Mouse (Mus musculus) R1 (cell line): Measurements from ENCODE around the gene Cd4.

Experiments
- DNase-seq: peaks from one replicate; pipeline ENCODE4 v3.0.0-alpha.2; 2018; ENCODE audit warnings: low read depth, low spot score

Gene Cd4

GRCm38 (mm10) chr6:124854647-124855046, 33.4 kb downstream of the Cd4 start:
- no peak for DNase-seq

GRCm38 (mm10) chr6:124850535-124850934, 37.5 kb downstream of the Cd4 start:
- peak; percentile 76 for DNase-seq

DNA sequence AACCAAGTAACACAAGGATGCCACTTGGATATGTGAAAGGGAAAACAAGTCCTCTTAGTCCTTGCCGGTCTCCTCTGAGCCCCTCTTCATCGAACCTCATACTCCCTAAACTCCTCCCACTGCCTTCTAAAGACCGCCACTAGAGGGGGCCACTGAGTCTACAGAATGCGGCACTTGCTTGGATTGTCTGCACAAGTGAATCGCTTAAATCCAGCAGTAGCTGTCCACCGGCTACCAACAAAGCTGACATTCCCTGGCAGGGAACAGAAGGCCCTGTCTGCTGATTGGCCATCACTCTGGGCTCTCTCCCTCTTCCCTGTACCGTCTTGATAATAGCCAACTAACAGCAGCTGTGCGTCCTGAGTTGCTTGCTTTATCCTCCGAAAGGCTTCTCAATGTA, 40.7 kb downstream of the Cd4 start:
- peak; percentile 97 for DNase-seq

- DNase-seq: no peak
Observed at GRCm38 (mm10) chr6:124840241-124841167, 47.5 kb downstream of the Cd4 start, which contains the start of gene Gnb3. Gnb3 (minus strand) TSS chr6:124840275.

GRCm38 (mm10) chr6:124839805-124840204, 48.2 kb downstream of the Cd4 start:
- DNase-seq: no peak

DNA sequence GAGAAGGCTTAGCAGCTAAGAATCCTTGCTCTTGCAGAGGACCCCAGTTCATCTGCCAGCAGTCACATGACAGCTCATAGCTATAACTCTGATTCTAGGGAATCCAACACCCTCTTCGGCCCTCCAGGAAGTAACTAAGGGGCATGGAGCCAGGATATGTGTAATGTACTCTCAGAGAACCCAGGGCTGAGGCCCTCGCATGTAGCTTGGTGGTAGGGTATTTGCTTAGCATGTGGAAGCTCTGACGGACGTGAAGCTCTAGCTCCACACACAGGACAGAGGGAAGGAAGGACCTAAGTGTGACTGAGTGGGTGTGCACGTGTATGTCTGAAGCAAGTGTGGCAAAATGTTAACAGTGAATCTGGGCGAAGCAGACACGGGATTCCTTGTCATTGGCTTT, 51.6 kb downstream of the Cd4 start:
- DNase-seq: no peak

DNA sequence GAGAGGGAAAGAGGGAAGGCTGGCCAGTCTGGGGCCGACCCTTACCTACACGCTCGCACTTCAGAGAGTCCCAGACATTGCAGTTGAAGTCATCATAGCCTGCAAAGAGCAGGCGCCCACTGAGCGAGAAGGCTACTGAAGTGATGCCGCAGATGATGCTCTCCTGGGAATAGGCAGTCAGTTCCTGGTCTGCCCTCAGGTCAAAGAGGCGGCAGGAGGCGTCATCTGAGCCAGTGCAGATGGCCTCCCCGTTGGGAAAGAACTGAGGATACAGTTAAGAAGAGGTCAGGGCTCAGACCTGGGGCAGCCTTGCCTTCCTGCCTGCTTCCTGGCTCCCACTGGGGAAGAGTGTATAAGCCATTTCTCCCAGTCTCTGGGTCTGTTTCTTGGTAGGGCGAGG, 52.5 kb downstream of the Cd4 start:
- DNase-seq: no peak

- DNase-seq: no peak
Observed at GRCm38 (mm10) chr6:124834512-124835081, 53.4 kb downstream of the Cd4 start.

GRCm38 (mm10) chr6:124831649-124832048, 56.4 kb downstream of the Cd4 start:
- DNase-seq: peak; percentile 74

- peak; percentile 11 for DNase-seq
Observed at GRCm38 (mm10) chr6:124831199-124831598, 56.8 kb downstream of the Cd4 start.

DNA sequence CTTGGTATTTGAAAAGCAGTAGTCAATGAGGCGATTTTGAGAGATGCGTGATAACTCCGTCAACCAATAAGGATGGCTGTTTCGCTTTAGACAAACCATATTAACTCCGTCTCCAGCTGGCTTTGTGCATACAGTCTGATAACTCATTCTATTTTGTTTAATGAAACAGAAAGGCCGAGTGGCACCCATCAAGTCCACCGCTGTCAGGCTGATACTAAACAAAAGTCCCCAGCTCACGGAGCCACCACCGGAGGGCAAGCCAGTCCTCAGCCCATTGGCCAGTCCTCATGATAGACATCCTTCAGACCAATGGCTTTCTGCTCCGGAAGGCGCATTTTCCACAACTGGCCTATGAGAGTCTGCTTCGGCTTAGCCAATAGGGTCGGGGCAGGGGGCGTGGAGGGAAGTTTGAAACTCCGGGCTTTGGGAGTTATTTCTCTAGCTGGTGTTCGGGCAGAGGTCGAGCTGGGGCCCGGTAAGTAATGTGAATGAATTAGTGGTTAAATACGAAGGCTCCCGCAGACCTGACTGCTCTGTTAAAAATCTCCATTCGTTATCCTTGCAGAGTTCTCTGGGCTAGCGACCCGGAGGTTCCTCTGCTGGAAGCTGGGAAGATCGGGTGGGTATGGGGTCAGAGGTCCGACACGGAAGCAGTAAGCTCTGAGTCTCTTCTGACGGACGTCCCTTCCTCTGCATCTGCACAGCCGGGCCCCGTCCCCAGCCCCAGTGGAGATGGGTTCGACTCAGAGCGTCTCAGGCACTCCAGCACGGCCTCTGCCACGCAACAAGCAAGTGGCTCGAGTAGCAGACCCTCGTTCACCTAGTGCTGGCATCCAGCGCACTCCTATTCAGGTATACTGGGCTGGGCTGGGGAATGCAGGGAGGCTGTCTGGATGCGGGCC, 58.0 kb downstream of the Cd4 start:
- peak; percentile 99 for DNase-seq

DNA sequence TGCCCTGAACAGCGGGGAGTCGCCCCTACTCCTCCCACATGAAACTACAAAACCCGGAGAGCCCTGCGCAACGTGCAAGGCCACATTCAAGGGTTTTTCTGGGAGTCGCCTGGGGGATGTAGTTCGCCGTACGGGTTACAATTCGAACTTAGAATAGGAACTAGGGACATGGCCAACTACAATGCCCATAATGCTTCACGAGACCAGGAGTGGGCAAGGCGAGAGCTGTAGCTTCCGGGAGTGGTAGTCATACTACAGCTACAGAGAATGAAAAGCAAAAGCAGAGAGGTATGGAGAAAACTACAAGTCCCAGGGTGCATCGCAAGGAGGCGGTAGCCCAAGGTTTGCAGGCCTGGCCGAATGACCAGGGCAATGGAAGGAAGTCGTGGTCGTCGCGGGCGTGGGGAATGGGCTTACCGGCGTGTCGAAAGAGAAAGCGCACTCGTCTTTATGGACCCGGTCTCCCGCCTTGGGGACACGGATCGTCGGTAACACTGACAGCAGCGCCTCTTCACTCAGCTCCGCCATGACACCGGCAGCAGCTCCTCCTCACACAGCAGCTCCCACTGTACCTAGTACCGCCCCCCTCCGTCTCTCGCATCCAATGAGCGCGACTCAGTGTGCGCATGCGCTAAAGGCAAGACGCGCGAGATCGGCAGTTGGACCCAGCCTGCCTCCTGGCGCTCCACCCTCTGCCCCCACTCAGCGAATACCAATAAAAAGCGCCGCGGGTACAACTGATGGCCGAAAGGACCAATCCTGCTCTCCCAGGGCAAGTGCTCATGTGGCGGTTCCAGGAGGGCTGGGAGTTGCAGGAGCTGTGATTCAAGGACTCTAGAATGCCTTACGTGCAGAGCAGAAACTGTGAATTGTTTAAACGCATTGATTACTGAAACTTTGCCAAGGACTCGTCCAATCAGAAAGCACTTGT, 58.9 kb downstream of the Cd4 start, which contains the start of the genes Usp5 and Cdca3:
TSS of gene Usp5 (minus strand) at position 617 of the 931 bp plus-strand sequence.
TSS of gene Cdca3 (plus strand) at position 680 of the 931 bp plus-strand sequence.
- DNase-seq: peak; percentile 100

GRCm38 (mm10) chr6:124828101-124828592, 59.9 kb downstream of the Cd4 start:
- peak; percentile 88 for DNase-seq

DNA sequence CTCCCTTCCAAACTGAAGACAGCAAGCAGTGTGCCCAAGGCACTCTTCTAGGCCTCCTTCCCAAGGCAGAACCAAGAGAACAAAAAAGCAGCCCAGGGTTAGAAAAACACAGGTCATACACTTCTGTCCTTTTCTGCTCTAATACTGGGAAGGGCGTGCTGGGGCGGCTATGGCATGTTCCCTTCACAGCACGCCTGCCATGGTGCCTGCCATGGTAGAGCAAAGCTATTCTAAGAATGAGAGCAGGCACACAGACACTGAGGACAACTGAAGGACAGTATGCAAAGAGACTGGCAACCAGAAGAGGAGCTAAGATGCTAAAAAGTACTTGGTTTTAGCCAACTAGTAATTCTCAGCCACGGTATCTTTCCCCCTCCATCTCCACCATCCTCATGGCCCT, 66.0 kb downstream of the Cd4 start:
- no peak for DNase-seq

DNA sequence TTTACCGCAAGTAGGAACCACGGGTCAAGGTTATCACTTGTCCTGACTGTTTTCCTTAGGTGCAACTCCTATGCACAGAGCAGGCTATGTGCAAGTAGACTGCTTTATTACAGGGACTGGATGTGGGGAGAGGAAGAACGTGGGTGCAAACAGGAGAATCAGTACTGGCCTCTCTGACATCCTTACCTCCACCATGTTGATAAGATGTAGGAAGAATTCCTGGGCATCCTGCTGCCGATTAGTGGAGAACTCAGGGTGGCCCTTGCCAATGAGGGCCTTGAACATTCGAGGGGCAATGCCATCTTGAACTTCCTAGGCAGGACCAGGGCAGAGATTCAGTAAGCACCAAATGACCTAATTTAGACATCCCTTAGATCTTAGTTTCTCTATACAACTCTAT, 67.1 kb downstream of the Cd4 start:
- DNase-seq: no peak

DNA sequence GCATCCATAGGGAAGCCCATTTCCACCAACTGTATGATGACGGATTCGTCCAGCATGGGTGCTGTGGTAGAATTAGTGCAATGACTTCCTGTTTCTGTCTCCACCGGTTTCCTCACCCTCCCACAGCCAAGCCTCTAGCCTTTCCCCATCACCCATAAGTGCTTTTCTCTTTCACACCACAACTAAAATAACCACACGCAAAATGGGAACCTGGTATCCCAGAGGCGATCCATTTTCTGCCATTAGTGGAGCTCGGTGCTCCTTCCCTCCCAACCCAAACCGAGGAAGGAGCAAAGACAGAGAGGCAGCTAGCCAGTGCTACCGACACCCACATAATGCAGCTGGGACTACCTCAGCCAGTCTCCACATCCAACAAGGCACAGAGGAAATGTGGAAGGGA, 70.0 kb downstream of the Cd4 start:
- no peak for DNase-seq

DNA sequence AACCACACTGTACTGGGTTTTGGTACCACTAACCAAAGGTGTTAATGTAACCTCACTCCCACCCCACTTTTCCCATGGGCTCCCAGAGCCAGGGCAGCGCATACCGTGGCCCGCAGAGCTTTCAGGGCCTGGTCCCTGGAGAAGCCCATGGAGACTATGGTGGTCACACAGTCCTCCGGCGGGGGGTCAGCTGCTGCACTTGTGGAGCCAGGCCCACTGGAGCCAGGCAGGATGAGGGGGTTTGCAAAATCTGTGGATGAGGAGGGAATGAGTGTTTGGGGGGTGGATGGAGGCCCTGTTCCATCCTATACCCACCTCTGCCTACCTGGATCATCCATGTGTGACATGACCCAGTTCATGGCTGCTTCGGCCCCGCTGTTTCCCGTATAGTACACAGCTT, 70.5 kb downstream of the Cd4 start:
- no peak for DNase-seq

DNA sequence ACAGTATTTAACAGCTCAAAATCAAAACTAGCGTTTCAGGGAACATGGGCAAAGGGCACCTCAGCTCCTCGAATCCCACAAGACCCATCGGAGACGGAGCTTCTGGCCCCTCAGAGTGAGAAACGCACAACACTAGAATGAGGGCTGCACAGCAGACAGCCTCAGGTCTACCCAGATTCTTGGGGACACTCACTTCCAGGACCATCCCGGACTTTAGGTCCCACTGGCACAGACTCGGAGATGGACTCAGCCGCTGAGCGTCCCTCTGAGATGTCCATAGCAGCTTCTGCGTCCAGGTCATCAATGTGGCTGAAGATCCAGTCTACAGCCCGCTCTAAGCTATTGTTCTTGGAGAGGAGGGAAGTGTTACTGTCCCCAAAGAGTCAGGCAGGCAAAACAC, 70.9 kb downstream of the Cd4 start:
- no peak for DNase-seq

DNA sequence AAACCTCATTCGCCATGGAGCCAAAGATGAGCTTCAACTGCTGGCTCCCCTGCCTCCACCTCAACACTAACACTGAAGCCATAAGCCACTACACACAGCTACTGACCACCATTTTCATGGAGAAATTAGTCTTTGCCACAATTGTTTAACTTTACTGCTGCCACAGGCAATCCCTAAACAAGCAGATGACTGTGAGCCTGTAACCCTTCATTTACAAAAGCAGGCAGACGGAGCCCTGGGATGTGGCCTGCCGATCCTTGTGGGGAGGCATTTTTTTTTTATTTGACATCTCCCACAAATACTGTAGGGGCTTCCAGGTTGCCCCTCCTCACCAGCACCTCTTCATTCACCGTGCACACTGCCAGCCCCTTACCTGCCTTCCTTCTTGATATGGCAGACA, 71.4 kb downstream of the Cd4 start:
- DNase-seq: no peak
